Comparison of ENCODE assay signal across 34 mouse cellular contexts in the genomic region with DNA sequence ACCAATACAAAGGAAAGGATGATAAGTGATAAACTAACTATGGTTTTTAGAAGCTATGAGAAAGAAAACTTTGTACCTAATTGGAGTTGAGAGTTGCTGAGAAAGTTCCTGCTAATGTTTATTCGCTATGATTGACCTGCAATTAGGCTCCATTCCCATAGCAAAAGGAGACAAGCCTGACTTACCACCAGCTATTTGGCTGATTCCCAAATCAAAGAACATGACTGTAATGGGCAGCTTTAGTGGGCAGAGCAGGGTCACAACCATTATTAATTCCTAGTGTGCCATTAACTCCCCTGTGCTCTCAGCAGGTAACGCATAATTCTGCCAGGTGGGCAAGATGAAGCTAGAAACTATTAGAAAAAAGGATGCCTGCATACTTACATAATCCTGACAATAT.
A peak's percentile ranks its signal among the peaks of the same experiment; 100 is the strongest.
DNase-seq lines count a peak whose midpoint lies in the region; ATAC-seq and TF ChIP-seq lines count a peak whose summit lies in the region.
"Had no signal": no experiment of that assay in that cellular context is flagged by ENCODE, and none has a peak within 500 bp of the region (broad histone marks: within the 10 kb centered on the region; RNA-seq: fewer than 3 reads in every experiment).

No protein-coding gene starts in this region.

- no peak overlapping the region for H3K9ac ChIP-seq in embryonic facial prominence, embryonic 14.5 days (ENCODE audit: low read depth, low read length)
- no peak overlapping the region for H3K9ac ChIP-seq in kidney, embryonic 16.5 days (replicated peaks; ENCODE audit: low read length)
- H3K9ac ChIP-seq: embryonic facial prominence, embryonic 12.5 days; forebrain, embryonic 12.5 days; hindbrain, embryonic 12.5 days; limb, embryonic 12.5 days; liver, embryonic 12.5 days; liver, postnatal 0 days; midbrain, embryonic 12.5 days; neural tube, embryonic 12.5 days had no signal

- TF ChIP-seq CTCF in kidney, adult 2 months (conservative IDR thresholded peaks at IDR 0.05; ENCODE audit: insufficient read depth, insufficient read length, low read depth, low read length) = no peak

- no peaks in the 10 kb centered on the region for H3K4me1 ChIP-seq in embryonic facial prominence, embryonic 14.5 days (ENCODE audit: control insufficient read depth, insufficient read depth, low read length)
- H3K4me1 ChIP-seq in embryonic facial prominence, embryonic 10.5 days = no peaks in the 10 kb centered on the region
- H3K4me1 ChIP-seq in kidney, adult 2 months (ENCODE audit: control insufficient read depth, insufficient read depth, low read length) = peaks cover 2% of the 10 kb centered on the region; the same call in 1 of the 2 replicates
- H3K4me1 ChIP-seq in kidney, embryonic 16.5 days (ENCODE audit: insufficient read depth, low read length) = 0 out of 2 replicates have a peak, but pooled peaks cover 4% of the 10 kb centered on the region
- H3K4me1 ChIP-seq: embryonic facial prominence, embryonic 12.5 days; forebrain, embryonic 12.5 days; hindbrain, embryonic 12.5 days; limb, embryonic 12.5 days; liver, embryonic 12.5 days; megakaryocyte, embryonic 14.5 days; midbrain, embryonic 12.5 days; neural tube, embryonic 12.5 days had no signal

- no peaks in the 10 kb centered on the region for H3K9me3 ChIP-seq in embryonic facial prominence, embryonic 14.5 days (ENCODE audit: control insufficient read depth, low read length)
- H3K9me3 ChIP-seq in embryonic facial prominence, embryonic 10.5 days = no peaks in the 10 kb centered on the region
- no peaks in the 10 kb centered on the region for H3K9me3 ChIP-seq in kidney, embryonic 16.5 days (ENCODE audit: low read length)
- H3K9me3 ChIP-seq: embryonic facial prominence, embryonic 12.5 days; forebrain, embryonic 12.5 days; hindbrain, embryonic 12.5 days; limb, embryonic 12.5 days; megakaryocyte, embryonic 14.5 days; midbrain, embryonic 12.5 days; neural tube, embryonic 12.5 days had no signal

- DNase-seq in embryonic facial prominence, embryonic 14.5 days (ENCODE audit: low spot score) = peak; percentile 1
- DNase-seq in embryonic facial prominence, embryonic 10.5 days (ENCODE audit: low spot score) = no peak
- DNase-seq in kidney, adult 2 months = peak; percentile 88
- peak; percentile 38 to 78 for DNase-seq in kidney, postnatal 36 days
- DNase-seq in urinary bladder, adult 18-20 months (ENCODE audit: low spot score in 2 of 2) = no peak
- DNase-seq in lung, postnatal 25 days (ENCODE audit: low spot score) = no peak
- DNase-seq in left cerebral cortex, adult 9 months (ENCODE audit: low spot score in 2 of 2) = no peak
- DNase-seq: adrenal gland, postnatal 10 days; cerebellum, adult 11 months; cerebellum, adult 9-10 months; cerebellum, postnatal 36 days; gastrocnemius, postnatal 25 days; heart, adult 11 months; heart, postnatal 36 days; layer of hippocampus, postnatal 36 days; liver, postnatal 0 days; lung, postnatal 4 days; right cerebral cortex, adult 18-20 months; spleen, adult 18-20 months; thymus, postnatal 25 days had no signal

- TF ChIP-seq POLR2A in kidney, adult 2 months (IDR thresholded peaks at IDR 0.05; ENCODE audit: low read depth, low read length) = peak; percentile 13

- no peak overlapping the region for H3K4me2 ChIP-seq in embryonic facial prominence, embryonic 14.5 days (ENCODE audit: low read depth, low read length)
- H3K4me2 ChIP-seq in kidney, embryonic 16.5 days (replicated peaks; ENCODE audit: low read depth, low read length) = no peak overlapping the region
- H3K4me2 ChIP-seq: embryonic facial prominence, embryonic 12.5 days; forebrain, embryonic 12.5 days; heart, embryonic 11.5 days; hindbrain, embryonic 12.5 days; limb, embryonic 12.5 days; liver, embryonic 12.5 days; midbrain, embryonic 12.5 days; neural tube, embryonic 12.5 days had no signal

- 73% methylated on average over 2 of the region's 2 CpGs for WGBS in embryonic facial prominence, embryonic 14.5 days
- 71% methylated on average over 2 of the region's 2 CpGs for WGBS in embryonic facial prominence, embryonic 10.5 days
- 23% methylated on average over 2 of the region's 2 CpGs for WGBS in kidney, adult 2 months
- 53% methylated on average over 2 of the region's 2 CpGs for WGBS in kidney, embryonic 16.5 days

- H3K4me3 ChIP-seq in embryonic facial prominence, embryonic 14.5 days (ENCODE audit: low read depth, low read length) = no peak overlapping the region
- no peak overlapping the region for H3K4me3 ChIP-seq in embryonic facial prominence, embryonic 10.5 days
- no peak overlapping the region for H3K4me3 ChIP-seq in kidney, adult 2 months (ENCODE audit: insufficient read depth, low read depth, low read length)
- H3K4me3 ChIP-seq in kidney, embryonic 16.5 days (ENCODE audit: low read length) = no peak overlapping the region
- H3K4me3 ChIP-seq: embryonic facial prominence, embryonic 12.5 days; erythroblast, embryonic 14.5 days; forebrain, embryonic 12.5 days; hindbrain, embryonic 12.5 days; limb, embryonic 12.5 days; liver, embryonic 12.5 days; megakaryocyte, embryonic 14.5 days; midbrain, embryonic 12.5 days; myocyte; neural tube, embryonic 12.5 days had no signal

- H3K36me3 ChIP-seq in embryonic facial prominence, embryonic 14.5 days (ENCODE audit: control insufficient read depth, insufficient read depth, low read length) = no peaks in the 10 kb centered on the region
- H3K36me3 ChIP-seq in embryonic facial prominence, embryonic 10.5 days (replicated peaks) = no peaks in the 10 kb centered on the region
- H3K36me3 ChIP-seq in kidney, adult 2 months (ENCODE audit: control insufficient read depth, insufficient read depth, low read length) = no peaks in the 10 kb centered on the region
- no peaks in the 10 kb centered on the region for H3K36me3 ChIP-seq in kidney, embryonic 16.5 days (ENCODE audit: insufficient read depth, low read length)
- H3K36me3 ChIP-seq: embryonic facial prominence, embryonic 12.5 days; forebrain, embryonic 12.5 days; hindbrain, embryonic 12.5 days; limb, embryonic 12.5 days; liver, embryonic 12.5 days; midbrain, embryonic 12.5 days; neural tube, embryonic 12.5 days had no signal

- no peaks in the 10 kb centered on the region for H3K27me3 ChIP-seq in embryonic facial prominence, embryonic 14.5 days (replicated peaks; ENCODE audit: control insufficient read depth, insufficient read depth, low read length)
- no peaks in the 10 kb centered on the region for H3K27me3 ChIP-seq in embryonic facial prominence, embryonic 10.5 days (replicated peaks; ENCODE audit: low read depth, poor library complexity, severe bottlenecking)
- no peaks in the 10 kb centered on the region for H3K27me3 ChIP-seq in kidney, adult 2 months (replicated peaks; ENCODE audit: control insufficient read depth, insufficient read depth, low read length)
- H3K27me3 ChIP-seq in kidney, embryonic 16.5 days (ENCODE audit: insufficient read depth, low read length) = no peaks in the 10 kb centered on the region
- H3K27me3 ChIP-seq: CH12.LX; embryonic facial prominence, embryonic 12.5 days; forebrain, embryonic 12.5 days; hindbrain, embryonic 12.5 days; limb, embryonic 12.5 days; liver, embryonic 12.5 days; megakaryocyte, embryonic 14.5 days; midbrain, embryonic 12.5 days; neural tube, embryonic 12.5 days had no signal

- no peak overlapping the region for H3K27ac ChIP-seq in embryonic facial prominence, embryonic 14.5 days (replicated peaks; ENCODE audit: low read depth, low read length)
- no peak overlapping the region for H3K27ac ChIP-seq in embryonic facial prominence, embryonic 10.5 days (replicated peaks)
- no peak overlapping the region for H3K27ac ChIP-seq in kidney, adult 2 months (ENCODE audit: insufficient read depth, low read depth, low read length)
- peak overlapping the region; percentile 66 for H3K27ac ChIP-seq in kidney, embryonic 16.5 days (ENCODE audit: low read length)
- H3K27ac ChIP-seq: embryonic facial prominence, embryonic 12.5 days; forebrain, embryonic 12.5 days; hindbrain, embryonic 12.5 days; limb, embryonic 12.5 days; liver, embryonic 12.5 days; midbrain, embryonic 12.5 days; neural tube, embryonic 12.5 days had no signal

- no peak for ATAC-seq in embryonic facial prominence, embryonic 14.5 days (ENCODE audit: low read depth)
- peak; percentile 90 for ATAC-seq in kidney, embryonic 16.5 days (ENCODE audit: low FRiP score, low TSS enrichment)
- ATAC-seq: intestine, postnatal 0 days; liver, embryonic 12.5 days; liver, postnatal 0 days had no signal

Comparison
In these comparisons a context has a peak if more than half of its experiments do, and no peak if none do; other contexts are left out.
1. DNase-seq: peak in embryonic facial prominence, embryonic 14.5 days (single experiment), kidney, adult 2 months (single experiment) and kidney, postnatal 36 days (2 of 2); none in embryonic facial prominence, embryonic 10.5 days (single experiment), urinary bladder, adult 18-20 months (0 of 2), lung, postnatal 25 days (single experiment) and left cerebral cortex, adult 9 months (0 of 2).